Mouse (Mus musculus) bone marrow, adult 2 months (tissue): ENCODE measurements around the gene Olfr635.

Experiments used
- CTCF ChIP-seq: fragments of 200-500 bp; IDR thresholded peaks from 2 replicates; pipeline ENCODE4 v1.5.1; 2011; ENCODE audit warnings: low read length, control low read depth; ENCODE audit not compliant: control insufficient read depth, insufficient read depth
- POLR2A ChIP-seq: fragments of 200-500 bp; IDR thresholded peaks from 2 replicates; pipeline ENCODE4 v1.6.1; 2011; ENCODE audit warnings: low read depth, mild to moderate bottlenecking, control low read depth, low read length, borderline replicate concordance; ENCODE audit not compliant: control insufficient read depth

GRCm38 (mm10) chr7:103970852-103971251 is at the start of gene Olfr635:
- TF ChIP-seq POLR2A (no peak), CTCF (no peak)
